Mouse (Mus musculus): ENCODE data around the gene Olfr569.

- TF ChIP-seq EP300 (IDR thresholded peaks at IDR 0.05; ENCODE audit: insufficient read depth, low read depth, low read length) (no peak), CTCF (IDR thresholded peaks at IDR 0.05; ENCODE audit: low read depth, low read length) (no peak), POLR2A (IDR thresholded peaks at IDR 0.05; ENCODE audit: insufficient read depth, low read length) (no peak)
Measured at GRCm38 (mm10) chr7:102924109-102924508, 33.4 kb upstream of the Olfr569 start, which contains the start of gene Olfr572.

Measured in ES-Bruce4 (cell line).